Comparison of ENCODE assay signal across 16 mouse cellular contexts in the genomic region with DNA sequence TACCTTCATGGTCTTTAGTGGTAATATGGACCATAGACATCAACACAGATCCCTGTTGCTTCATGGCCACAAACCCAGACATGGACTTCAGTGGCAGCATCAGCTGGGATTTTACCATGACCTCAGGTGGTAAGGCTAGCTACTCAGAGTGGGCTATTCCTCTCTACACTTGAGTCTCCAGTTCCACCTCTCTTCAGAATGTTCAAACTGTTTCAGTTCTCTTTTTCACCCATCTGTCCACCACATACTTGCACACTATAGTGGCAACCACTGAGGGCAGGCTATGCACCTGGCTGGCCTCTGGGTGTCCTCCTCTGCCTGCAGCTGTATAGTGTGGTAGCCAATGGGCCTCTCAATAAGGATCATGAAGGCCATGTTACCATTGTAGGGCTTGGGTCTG. TPM values are rescaled to one million over a fixed set of nuclear protein-coding genes. Genes with fewer than 3 reads are reported as not detected.
DNase-seq lines count a peak whose midpoint lies in the region; ATAC-seq and TF ChIP-seq lines count a peak whose summit lies in the region.
"Had no signal": no experiment of that assay in that cellular context is flagged by ENCODE, and none has a peak within 500 bp of the region (broad histone marks: within the 10 kb centered on the region; RNA-seq: fewer than 3 reads in every experiment).

No protein-coding gene starts in this region.

- no peaks in the 10 kb centered on the region for H3K9me3 ChIP-seq in forebrain, embryonic 12.5 days
- H3K9me3 ChIP-seq: embryonic facial prominence, embryonic 15.5 days; hindbrain, embryonic 12.5 days; stomach, embryonic 15.5 days had no signal

- peaks cover 2% of the 10 kb centered on the region for H3K27me3 ChIP-seq in Patski
- H3K27me3 ChIP-seq in forebrain, embryonic 12.5 days = no peaks in the 10 kb centered on the region
- H3K27me3 ChIP-seq: embryonic facial prominence, embryonic 15.5 days; hindbrain, embryonic 12.5 days; megakaryocyte, embryonic 14.5 days; stomach, embryonic 15.5 days had no signal

- H3K27ac ChIP-seq in forebrain, embryonic 12.5 days = no peak overlapping the region
- H3K27ac ChIP-seq: embryonic facial prominence, embryonic 15.5 days; hindbrain, embryonic 12.5 days; stomach, embryonic 15.5 days had no signal

- DNase-seq in kidney, adult 9 months = peak; percentile 24
- DNase-seq in kidney, adult 11 months = no peak
- DNase-seq in B cell, adult 2 months = peak; percentile 40 to 43
- no peak for DNase-seq in Patski (ENCODE audit: low read depth, low spot score)
- no peak for DNase-seq in cerebellum, postnatal 10 days
- no peak for DNase-seq in right cerebral cortex, adult 2 months (ENCODE audit: low spot score in 2 of 2)
- DNase-seq: cerebellum, postnatal 25 days; kidney, postnatal 14 days; thymus, postnatal 36 days had no signal

- POLR2A ChIA-PET in Patski (lab: Charles Lee) = no interaction called here

- no peaks in the 10 kb centered on the region for H3K36me3 ChIP-seq in forebrain, embryonic 12.5 days (replicated peaks)
- H3K36me3 ChIP-seq: embryonic facial prominence, embryonic 15.5 days; hindbrain, embryonic 12.5 days; stomach, embryonic 15.5 days had no signal

- H3K4me3 ChIP-seq in forebrain, embryonic 12.5 days (replicated peaks) = no peak overlapping the region
- H3K4me3 ChIP-seq: embryonic facial prominence, embryonic 15.5 days; hindbrain, embryonic 12.5 days; megakaryocyte, embryonic 14.5 days; stomach, embryonic 15.5 days had no signal

- no peaks in the 10 kb centered on the region for H3K4me1 ChIP-seq in forebrain, embryonic 12.5 days
- H3K4me1 ChIP-seq: embryonic facial prominence, embryonic 15.5 days; hindbrain, embryonic 12.5 days; stomach, embryonic 15.5 days had no signal

- CTCF ChIA-PET in Patski (lab: Charles Lee) = interaction anchor here (0.8 to 1.6 kb wide), 3 partner anchors 8 to 23 kb away, joined by 3 to 9 read pairs (median 3); no protein-coding TSS in a partner anchor

- H3K9ac ChIP-seq in forebrain, embryonic 12.5 days = no peak overlapping the region
- H3K9ac ChIP-seq: embryonic facial prominence, embryonic 15.5 days; hindbrain, embryonic 12.5 days; stomach, embryonic 15.5 days had no signal

- in situ Hi-C loops in Patski (cut with MboI; ENCODE audit: low pct_unique_long_range_greater_than_20kb) = loop anchor here (5.0 to 25.0 kb wide), 3 partner anchors 65 to 425 kb away; no protein-coding TSS in a partner anchor

- peak; percentile 61 for TF ChIP-seq CTCF in Patski (IDR thresholded peaks at IDR 0.05)

- no peak overlapping the region for H3K4me2 ChIP-seq in forebrain, embryonic 12.5 days
- H3K4me2 ChIP-seq: embryonic facial prominence, embryonic 15.5 days; hindbrain, embryonic 12.5 days; stomach, embryonic 15.5 days had no signal

- no peak for ATAC-seq in Patski
- ATAC-seq in monocyte, adult 5-6 weeks (replicated peaks; ENCODE audit: insufficient number of reproducible peaks, low FRiP score, low TSS enrichment, poor library complexity, severe bottlenecking) = peak; percentile 47; the same call in 1 of the 2 replicates
- ATAC-seq in forebrain, embryonic 12.5 days (ENCODE audit: low FRiP score) = no peak

RNA-seq across cellular contexts. Expression of a gene that starts 32.2 kb away (rescaled TPM):
- polyA plus RNA-seq in Patski (2021) = 0.04 TPM
- 0.49 to 1.5 TPM in 2 of 3 replicates, not detected in the other for total RNA-seq in monocyte, adult 5-6 weeks (2017)
- polyA plus RNA-seq in forebrain, embryonic 12.5 days (2016; fragmentation: Nextera tagmentation; extraction: Ambion mirVana) = not detected in 2 replicates
- total RNA-seq: layer of hippocampus, postnatal 14 days had no signal
- polyA plus RNA-seq: embryonic facial prominence, embryonic 15.5 days; hindbrain, embryonic 12.5 days; stomach, embryonic 15.5 days had no signal

RNA-seq across cellular contexts. Expression of a gene that starts 47.5 kb away (rescaled TPM):
- polyA plus RNA-seq in Patski (2021) = 0.17 TPM
- 1.1 TPM in 1 of 3 replicates, not detected in the others for total RNA-seq in monocyte, adult 5-6 weeks (2017)
- polyA plus RNA-seq in forebrain, embryonic 12.5 days (2016; fragmentation: Nextera tagmentation; extraction: Ambion mirVana) = not detected in 2 replicates
- total RNA-seq: layer of hippocampus, postnatal 14 days had no signal
- polyA plus RNA-seq: embryonic facial prominence, embryonic 15.5 days; hindbrain, embryonic 12.5 days; stomach, embryonic 15.5 days had no signal

Comparison
In these comparisons a context has a peak if more than half of its experiments do, and no peak if none do; other contexts are left out.
1. DNase-seq: peak in kidney, adult 9 months (single experiment) and B cell, adult 2 months (2 of 2); none in kidney, adult 11 months (single experiment), Patski (single experiment), cerebellum, postnatal 10 days (0 of 2) and right cerebral cortex, adult 2 months (0 of 2).